Comparison of ENCODE assay signal across 13 mouse cellular contexts in genomic region chr4:140951861-140952641, GRCm38 (mm10). TPM values are rescaled to one million over a fixed set of nuclear protein-coding genes. Genes with fewer than 3 reads are reported as not detected.
A peak's percentile ranks its signal among the peaks of the same experiment; 100 is the strongest.
DNase-seq lines count a peak whose midpoint lies in the region; ATAC-seq and TF ChIP-seq lines count a peak whose summit lies in the region.
"Had no signal": no experiment of that assay in that cellular context is flagged by ENCODE, and none has a peak within 500 bp of the region (broad histone marks: within the 10 kb centered on the region; RNA-seq: fewer than 3 reads in every experiment).

No protein-coding gene starts in this region.

- H3K4me1 ChIP-seq in heart, embryonic 12.5 days (replicated peaks): peaks cover 6% of the 10 kb centered on the region
- peaks cover 50% of the 10 kb centered on the region; the same call in 1 of the 2 replicates for H3K4me1 ChIP-seq in spleen, adult 2 months (ENCODE audit: control insufficient read depth, insufficient read depth, insufficient read length)
- peaks cover 10% of the 10 kb centered on the region for H3K4me1 ChIP-seq in midbrain, embryonic 10.5 days
- no peaks in the 10 kb centered on the region; the same call in 1 of the 2 replicates for H3K4me1 ChIP-seq in forebrain, embryonic 16.5 days (replicated peaks; ENCODE audit: control insufficient read depth, insufficient read depth, low read length)

- DNase-seq in heart, adult 11 months: peak; percentile 93
- DNase-seq in B cell, adult 2 months: peak; percentile 72 to 74
- peak; percentile 82 for DNase-seq in induced T-regulatory cell, adult 2 months (ENCODE audit: low read depth)
- peak; percentile 48 to 61 for DNase-seq in spleen, adult 2 months (ENCODE audit: low read depth in 1 of 2, low spot score in 2 of 2)
- no peak for DNase-seq in midbrain, embryonic 10.5 days (ENCODE audit: low spot score)
- no peak for DNase-seq in left cerebral cortex, postnatal 14 days (ENCODE audit: low spot score in 2 of 2)
- DNase-seq: cerebellum, postnatal 10 days had no signal

- no peak for TF ChIP-seq POLR2A in spleen, adult 2 months (IDR thresholded peaks at IDR 0.05; ENCODE audit: low read depth, low read length)

- TF ChIP-seq CTCF in spleen, adult 2 months (IDR thresholded peaks at IDR 0.05; ENCODE audit: extremely low read depth, insufficient read depth, insufficient read length, insufficient replicate concordance): no peak

- H3K9me3 ChIP-seq in heart, embryonic 12.5 days (replicated peaks): no peaks in the 10 kb centered on the region
- H3K9me3 ChIP-seq in midbrain, embryonic 10.5 days (replicated peaks): no peaks in the 10 kb centered on the region
- no peaks in the 10 kb centered on the region for H3K9me3 ChIP-seq in forebrain, embryonic 16.5 days (ENCODE audit: control insufficient read depth, low read length)
- H3K9me3 ChIP-seq: embryonic facial prominence, embryonic 13.5 days; kidney, embryonic 15.5 days; limb, embryonic 15.5 days had no signal

- no peaks in the 10 kb centered on the region for H3K27me3 ChIP-seq in heart, embryonic 12.5 days (replicated peaks)
- H3K27me3 ChIP-seq in spleen, adult 2 months (ENCODE audit: control insufficient read depth, insufficient read depth, low read length): no peaks in the 10 kb centered on the region
- peaks cover 4% of the 10 kb centered on the region; the same call in 1 of the 2 replicates for H3K27me3 ChIP-seq in midbrain, embryonic 10.5 days (ENCODE audit: low read depth, poor library complexity, severe bottlenecking)
- no peaks in the 10 kb centered on the region for H3K27me3 ChIP-seq in forebrain, embryonic 16.5 days (replicated peaks; ENCODE audit: control insufficient read depth, insufficient read depth, low read length)

- no peak overlapping the region for H3K27ac ChIP-seq in heart, embryonic 12.5 days (ENCODE audit: poor library complexity, severe bottlenecking)
- H3K27ac ChIP-seq in spleen, adult 2 months (ENCODE audit: insufficient read depth, low read length): peak overlapping the region; percentile 88
- H3K27ac ChIP-seq in midbrain, embryonic 10.5 days (replicated peaks): no peak overlapping the region
- H3K27ac ChIP-seq in forebrain, embryonic 16.5 days (ENCODE audit: low read length): no peak overlapping the region
- H3K27ac ChIP-seq: embryonic facial prominence, embryonic 13.5 days; hindbrain, embryonic 14.5 days; kidney, embryonic 15.5 days; limb, embryonic 15.5 days had no signal

- no peaks in the 10 kb centered on the region for H3K36me3 ChIP-seq in heart, embryonic 12.5 days
- H3K36me3 ChIP-seq in spleen, adult 2 months (ENCODE audit: control insufficient read depth, insufficient read depth, low read length): no peaks in the 10 kb centered on the region
- no peaks in the 10 kb centered on the region for H3K36me3 ChIP-seq in midbrain, embryonic 10.5 days
- H3K36me3 ChIP-seq in forebrain, embryonic 16.5 days (ENCODE audit: control insufficient read depth, insufficient read depth): no peaks in the 10 kb centered on the region
- H3K36me3 ChIP-seq: embryonic facial prominence, embryonic 13.5 days; kidney, embryonic 15.5 days; limb, embryonic 15.5 days had no signal

- no peak overlapping the region for H3K9ac ChIP-seq in heart, embryonic 12.5 days
- no peak overlapping the region for H3K9ac ChIP-seq in forebrain, embryonic 16.5 days (replicated peaks; ENCODE audit: low read depth, low read length)
- H3K9ac ChIP-seq: embryonic facial prominence, embryonic 13.5 days; hindbrain, embryonic 14.5 days; kidney, embryonic 15.5 days; limb, embryonic 15.5 days had no signal

- H3K4me3 ChIP-seq in heart, embryonic 12.5 days: no peak overlapping the region
- no peak overlapping the region for H3K4me3 ChIP-seq in spleen, adult 2 months (ENCODE audit: extremely low read depth, insufficient read depth, insufficient read length)
- no peak overlapping the region for H3K4me3 ChIP-seq in midbrain, embryonic 10.5 days
- H3K4me3 ChIP-seq in forebrain, embryonic 16.5 days (replicated peaks; ENCODE audit: low read length): no peak overlapping the region
- H3K4me3 ChIP-seq: embryonic facial prominence, embryonic 13.5 days; kidney, embryonic 15.5 days; limb, embryonic 15.5 days had no signal

- H3K4me2 ChIP-seq in heart, embryonic 12.5 days: no peak overlapping the region
- H3K4me2 ChIP-seq in forebrain, embryonic 16.5 days (ENCODE audit: low read length): no peak overlapping the region
- H3K4me2 ChIP-seq: embryonic facial prominence, embryonic 13.5 days; hindbrain, embryonic 14.5 days; kidney, embryonic 15.5 days; limb, embryonic 15.5 days had no signal

- no peak for ATAC-seq in heart, embryonic 12.5 days (ENCODE audit: insufficient number of reproducible peaks, low FRiP score)
- no peak for ATAC-seq in forebrain, embryonic 16.5 days

- intact Hi-C loops in left cerebral cortex, postnatal 14 days (cut with DNase I): no loop called here

- 80% methylated on average over 18 of the region's 18 CpGs for WGBS in heart, embryonic 12.5 days
- WGBS in spleen, adult 2 months: 32% methylated on average over 18 of the region's 18 CpGs
- WGBS in midbrain, embryonic 10.5 days: 92% methylated on average over 18 of the region's 18 CpGs
- 93% methylated on average over 18 of the region's 18 CpGs for WGBS in forebrain, embryonic 16.5 days

RNA-seq across cellular contexts. Expression of gene Sdhb, which starts 9.0 kb away (rescaled TPM):
- 746 and 756 TPM in 2 replicates for polyA plus RNA-seq in heart, embryonic 12.5 days (2016; fragmentation: Nextera tagmentation; extraction: Ambion mirVana)
- 66.0 and 79.2 TPM in 2 replicates for polyA plus RNA-seq in spleen, adult 2 months (2012; rRNA removed)
- polyA plus RNA-seq in midbrain, embryonic 10.5 days (2016; fragmentation: Nextera tagmentation; extraction: Ambion mirVana): 429 and 455 TPM in 2 replicates
- polyA plus RNA-seq in forebrain, embryonic 16.5 days (2015; fragmentation: Nextera tagmentation; extraction: Ambion mirVana): 420 and 438 TPM in 2 replicates
- 100 to 1,000 TPM; 196 to 202 TPM for total RNA-seq in left cerebral cortex, postnatal 14 days (2021)

RNA-seq across cellular contexts. Expression of gene Atp13a2, which starts 34.6 kb away (rescaled TPM):
- polyA plus RNA-seq in heart, embryonic 12.5 days (2016; fragmentation: Nextera tagmentation; extraction: Ambion mirVana): 33.1 and 35.6 TPM in 2 replicates
- 275 and 360 TPM in 2 replicates for polyA plus RNA-seq in spleen, adult 2 months (2012; rRNA removed)
- 42.5 and 56.5 TPM in 2 replicates for polyA plus RNA-seq in midbrain, embryonic 10.5 days (2016; fragmentation: Nextera tagmentation; extraction: Ambion mirVana)
- 126 and 142 TPM in 2 replicates for polyA plus RNA-seq in forebrain, embryonic 16.5 days (2015; fragmentation: Nextera tagmentation; extraction: Ambion mirVana)
- 100 to 1,000 TPM; 218 TPM for total RNA-seq in left cerebral cortex, postnatal 14 days (2021)

RNA-seq across cellular contexts. Expression of gene Padi2, which starts 45.9 kb away (rescaled TPM):
- 3.3 and 4.1 TPM in 2 replicates for polyA plus RNA-seq in heart, embryonic 12.5 days (2016; fragmentation: Nextera tagmentation; extraction: Ambion mirVana)
- 10.7 and 12.0 TPM in 2 replicates for polyA plus RNA-seq in spleen, adult 2 months (2012; rRNA removed)
- 0.15 and 1.4 TPM in 2 replicates for polyA plus RNA-seq in midbrain, embryonic 10.5 days (2016; fragmentation: Nextera tagmentation; extraction: Ambion mirVana)
- 0.88 and 1.0 TPM in 2 replicates for polyA plus RNA-seq in forebrain, embryonic 16.5 days (2015; fragmentation: Nextera tagmentation; extraction: Ambion mirVana)
- 1 to 10 TPM; 5.7 to 8.1 TPM for total RNA-seq in left cerebral cortex, postnatal 14 days (2021)

RNA-seq across cellular contexts. Expression of gene Mfap2, which starts 58.2 kb away (rescaled TPM):
- polyA plus RNA-seq in heart, embryonic 12.5 days (2016; fragmentation: Nextera tagmentation; extraction: Ambion mirVana): 245 and 246 TPM in 2 replicates
- 3.1 and 4.6 TPM in 2 replicates for polyA plus RNA-seq in spleen, adult 2 months (2012; rRNA removed)
- polyA plus RNA-seq in midbrain, embryonic 10.5 days (2016; fragmentation: Nextera tagmentation; extraction: Ambion mirVana): 260 and 321 TPM in 2 replicates
- polyA plus RNA-seq in forebrain, embryonic 16.5 days (2015; fragmentation: Nextera tagmentation; extraction: Ambion mirVana): 190 and 202 TPM in 2 replicates
- total RNA-seq in left cerebral cortex, postnatal 14 days (2021): 10 to 100 TPM in 1 of 2 experiments, 1 to 10 TPM in 1; 9.5 to 10.5 TPM

Comparison
In these comparisons a context has a peak if more than half of its experiments do, and no peak if none do; other contexts are left out.
1. DNase-seq: peak in heart, adult 11 months (single experiment), B cell, adult 2 months (2 of 2), induced T-regulatory cell, adult 2 months (single experiment) and spleen, adult 2 months (2 of 2); none in midbrain, embryonic 10.5 days (single experiment) and left cerebral cortex, postnatal 14 days (0 of 2).